Mouse (Mus musculus): ENCODE data around the gene Orc3.

GRCm38 (mm10) chr4:34523586-34523985, 91.2 kb downstream of the Orc3 start:
- no peak for TF ChIP-seq POLR2A (IDR thresholded peaks at IDR 0.05; ENCODE audit: borderline replicate concordance, insufficient read depth, low read length)
- TF ChIP-seq CTCF (IDR thresholded peaks at IDR 0.05; ENCODE audit: borderline replicate concordance, insufficient read depth, low read depth, low read length), result no peak
